Mouse (Mus musculus) right cerebral cortex, postnatal 36 days (tissue): Measurements from ENCODE around the gene Aadacl2.

ENCODE experiments used
- DNase-seq, 2 experiments: peaks; one replicate each; pipeline ENCODE4 v3.0.0; 2022; ENCODE audit warnings: low spot score in 2 of 2, mixed read lengths in 1 of 2

Aadacl2 gene

GRCm38 (mm10) chr3:60006443-60006842 lies at the start of gene Aadacl2:
Gene Aadacl2 (plus strand): TSS chr3:60006743.
- no peak for DNase-seq

GRCm38 (mm10) chr3:59970891-59971290 lies 35.7 kb upstream of the Aadacl2 start:
- DNase-seq: no peak

- DNase-seq: no peak
Measured at GRCm38 (mm10) chr3:59974591-59974990, 32.0 kb upstream of the Aadacl2 start.

DNA sequence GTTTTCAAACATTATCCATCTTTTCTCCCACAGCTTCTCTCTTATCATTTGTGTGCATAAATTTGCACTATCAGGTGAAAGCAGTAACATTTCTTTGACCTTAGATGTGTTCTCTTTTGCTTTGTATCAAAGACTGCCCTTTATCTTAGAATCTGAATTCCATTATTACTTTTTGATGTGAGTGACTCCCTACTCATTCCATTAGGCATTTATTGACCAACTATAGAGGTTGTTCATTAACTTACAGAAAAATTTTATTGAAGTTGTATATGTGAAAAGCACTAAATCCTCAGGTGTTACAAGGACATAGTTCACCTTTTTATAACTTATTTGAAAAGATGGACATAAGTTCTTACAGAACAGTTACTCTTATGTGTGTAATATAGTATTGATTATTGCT lies 2.9 kb upstream of the Aadacl2 start:
- DNase-seq: no peak

DNA sequence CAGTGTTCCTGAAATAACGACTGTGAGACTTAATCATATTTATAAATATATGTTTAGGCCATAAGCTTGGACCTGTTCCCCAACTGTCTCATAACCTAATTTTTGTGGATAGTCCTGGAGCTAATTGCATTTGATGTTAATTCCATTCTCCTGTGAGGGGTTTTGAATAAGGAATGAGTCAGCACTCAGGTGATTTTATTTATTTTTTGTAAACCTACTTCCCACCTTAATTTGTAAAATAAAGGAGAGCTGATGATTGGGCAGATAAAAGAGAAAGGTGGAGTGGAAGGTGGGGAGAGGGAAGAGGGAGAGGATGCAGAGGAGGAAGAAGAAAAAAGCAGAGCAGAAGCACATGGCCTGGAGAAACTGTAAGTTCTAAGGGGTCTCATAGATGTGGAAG lies 18.9 kb downstream of the Aadacl2 start, which contains the start of gene Aadac:
TSS of gene Aadac (plus strand) at position 301 of the 400 bp plus-strand sequence.
- no peak for DNase-seq

DNA sequence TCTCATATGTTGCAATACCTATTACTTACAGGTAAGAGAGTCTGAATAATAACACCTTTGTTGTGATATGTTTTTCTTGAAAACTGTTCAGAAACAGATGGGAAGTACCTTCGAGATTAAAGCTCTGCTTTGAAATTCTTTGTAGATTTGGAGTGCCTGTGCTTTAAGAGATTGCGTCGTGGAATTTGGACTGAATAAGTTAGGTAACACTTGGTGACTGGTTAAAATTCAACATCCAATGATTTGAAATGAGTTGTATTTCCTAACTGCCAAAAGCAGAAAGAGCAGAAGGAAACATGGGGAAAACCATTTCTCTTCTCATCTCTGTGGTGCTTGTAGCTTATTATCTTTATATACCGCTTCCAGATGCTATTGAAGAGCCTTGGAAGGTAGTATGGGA lies 25.0 kb downstream of the Aadacl2 start:
- DNase-seq: no peak

- DNase-seq: no peak
Measured at GRCm38 (mm10) chr3:60046221-60046913, 39.8 kb downstream of the Aadacl2 start.

DNA sequence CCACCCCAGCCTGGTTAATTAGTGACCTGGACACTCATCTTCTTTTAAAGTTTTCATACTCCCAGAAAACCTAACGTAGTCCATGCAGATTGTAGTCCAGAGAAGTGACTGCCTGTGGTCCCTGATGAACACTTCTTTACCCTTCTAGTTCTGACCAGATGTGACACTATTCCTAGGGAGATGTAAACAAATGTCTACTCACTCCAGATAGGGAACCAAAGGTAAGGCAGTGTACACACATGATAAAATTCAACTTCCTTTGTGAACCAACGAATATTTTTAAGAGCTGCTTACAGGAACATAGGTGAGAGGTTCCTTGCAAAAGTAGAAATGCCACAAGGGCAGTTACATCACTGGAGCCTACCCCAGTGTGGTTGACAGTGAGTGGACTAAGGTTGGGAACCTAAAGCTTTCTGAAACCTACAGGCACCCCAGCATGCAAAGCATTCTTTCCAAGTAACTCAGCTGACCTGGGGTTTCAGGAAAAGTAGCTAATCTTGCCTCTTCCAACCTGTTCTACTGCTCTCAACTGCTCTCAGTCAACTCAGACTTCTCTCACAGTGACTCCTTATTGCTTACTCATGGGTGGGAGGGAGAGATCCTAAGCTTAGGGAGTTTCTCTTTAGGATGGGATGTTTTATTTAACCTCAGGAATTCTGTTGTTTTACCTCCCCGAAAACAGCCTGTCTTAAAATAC lies 46.8 kb downstream of the Aadacl2 start:
- DNase-seq: no peak

DNA sequence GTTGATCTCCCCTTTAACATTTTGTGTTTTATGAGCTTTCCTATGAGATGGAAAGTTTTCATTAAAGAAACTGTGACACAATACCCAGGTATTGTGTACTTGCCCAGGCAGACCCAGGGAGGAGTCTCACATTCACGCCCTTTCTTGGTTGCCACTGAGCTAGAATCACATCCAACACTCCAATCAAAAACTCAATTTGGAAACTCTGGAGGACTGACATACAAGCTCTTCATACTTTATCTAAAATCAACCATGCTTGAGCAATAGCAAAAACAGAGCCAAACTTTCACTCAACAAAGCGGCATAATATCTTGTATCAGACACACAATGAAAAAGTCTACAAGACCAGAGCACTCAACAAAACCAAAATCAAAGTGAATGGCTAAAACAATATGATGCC lies 47.4 kb downstream of the Aadacl2 start:
- DNase-seq: no peak

DNA sequence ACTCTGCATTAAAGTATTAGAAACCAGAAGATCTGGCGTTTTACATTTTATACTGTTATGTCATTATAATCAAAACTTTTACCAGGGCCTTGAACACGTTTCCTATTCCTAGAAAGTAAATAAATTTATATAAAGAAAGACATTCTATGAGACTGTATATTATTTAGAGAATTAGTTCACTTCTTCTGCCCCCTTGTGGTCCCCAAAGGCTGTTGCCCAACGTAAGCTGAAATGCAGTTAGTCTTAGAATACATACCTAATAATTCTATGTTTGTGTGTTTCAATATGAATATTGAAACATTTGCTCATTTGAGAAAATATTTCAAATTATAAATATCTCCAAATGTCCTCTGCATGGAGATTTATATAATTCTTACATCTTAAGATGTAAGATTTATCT lies 49.9 kb downstream of the Aadacl2 start:
- no peak for DNase-seq

DNA sequence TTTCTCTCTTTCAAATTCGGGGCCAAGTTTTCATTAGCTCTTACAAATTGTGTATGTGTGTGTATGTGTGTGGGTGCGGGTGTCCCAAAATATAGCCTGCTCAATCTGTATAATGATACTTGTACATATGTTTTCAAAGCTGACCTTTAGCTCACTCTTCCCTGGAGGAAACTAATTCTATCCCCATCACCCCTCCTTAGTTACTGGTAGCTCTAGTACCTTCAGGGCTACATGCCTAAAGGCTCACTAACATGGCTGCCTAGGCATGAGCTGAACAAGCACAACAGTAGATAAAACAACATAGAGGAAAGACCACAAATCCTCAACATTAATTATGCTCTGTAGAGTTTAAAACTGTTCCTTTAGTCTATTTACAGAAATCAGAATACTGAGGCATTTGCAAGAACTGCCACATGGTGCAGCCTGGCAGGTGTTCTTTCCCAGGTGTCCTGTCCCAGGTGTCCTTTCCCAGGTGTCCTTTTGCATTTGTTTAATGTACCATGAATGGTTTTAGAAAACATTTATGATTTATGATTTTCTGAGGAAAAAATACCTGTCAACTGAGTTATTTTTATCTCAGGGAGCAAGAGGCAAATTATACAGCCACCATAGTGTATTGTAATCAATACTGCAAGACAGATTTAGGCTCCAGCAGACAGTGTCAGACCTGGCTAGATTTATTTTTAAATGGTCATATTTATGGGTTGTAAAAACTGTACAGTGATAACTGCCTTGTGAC lies 50.7 kb downstream of the Aadacl2 start:
- no peak for DNase-seq

- DNase-seq: no peak
Measured at GRCm38 (mm10) chr3:60057809-60058082, 51.2 kb downstream of the Aadacl2 start.
